Mouse (Mus musculus) lung, adult 10 weeks (tissue): Measurements from ENCODE around the gene Gm10147. TPM values are rescaled to one million over a fixed set of nuclear protein-coding genes. Genes with fewer than 3 reads are reported as not detected.

ENCODE experiments used
- polyA plus RNA-seq: library from polyadenylated mRNA; stranded (reverse); fragments of 350-450 nt; fragmentation: Illumina TruSeq; extraction: RNeasy Lipid Tissue Mini Kit (QIAGEN cat#74804); gene quantifications from one replicate; pipeline ENCODE4 v1.2.3, GENCODE M21; 2014; ENCODE audit warnings: low read depth, low replicate concordance; ENCODE audit not compliant: insufficient read depth

Gm10147 gene
- polyA plus RNA-seq, result not detected

DNA sequence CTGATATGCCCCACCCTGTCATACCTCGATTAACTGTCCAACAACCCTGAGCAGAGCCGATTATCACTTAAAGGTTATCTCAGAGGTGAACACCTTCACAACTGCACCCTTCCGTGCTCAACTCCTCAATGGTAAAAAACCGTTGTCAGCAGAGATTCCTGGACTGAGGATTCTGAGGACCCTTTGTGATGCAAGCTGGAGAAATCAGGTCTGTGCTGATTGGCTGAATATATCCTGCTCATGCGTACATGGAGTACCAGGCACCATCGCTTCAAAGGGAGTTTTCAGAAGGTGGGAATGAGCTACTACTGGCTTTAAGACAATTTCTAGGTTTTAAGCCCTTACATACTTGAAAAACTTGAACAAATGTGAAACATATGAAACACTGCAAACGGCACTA, at the start of gene Gm10147:
TSS of gene Gm10147 (minus strand) at position 101 of the 400 bp plus-strand sequence.

